Mouse (Mus musculus) ovary, postnatal 36 days (tissue): ENCODE measurements at regions not wholly inside any gene's neighbourhood (a gene's known extent, or its start where the extent isn't known, plus 50 kb on each side); places are given as distances from the start of the nearest gene placed in this dataset.

Experiments used
- DNase-seq: peaks from one replicate; pipeline ENCODE4 v3.0.0; 2022; ENCODE audit warnings: low spot score, mixed read lengths

- DNase-seq, result no peak
Observed at GRCm38 (mm10) chr12:50709000-50709788, 60.3 kb upstream of the Prkd1 start.

GRCm38 (mm10) chr12:50698613-50699442 lies 49.9 kb upstream of the Prkd1 start:
- no peak for DNase-seq
